Mouse (Mus musculus): Measurements from ENCODE around the gene Caskin1.

DNA sequence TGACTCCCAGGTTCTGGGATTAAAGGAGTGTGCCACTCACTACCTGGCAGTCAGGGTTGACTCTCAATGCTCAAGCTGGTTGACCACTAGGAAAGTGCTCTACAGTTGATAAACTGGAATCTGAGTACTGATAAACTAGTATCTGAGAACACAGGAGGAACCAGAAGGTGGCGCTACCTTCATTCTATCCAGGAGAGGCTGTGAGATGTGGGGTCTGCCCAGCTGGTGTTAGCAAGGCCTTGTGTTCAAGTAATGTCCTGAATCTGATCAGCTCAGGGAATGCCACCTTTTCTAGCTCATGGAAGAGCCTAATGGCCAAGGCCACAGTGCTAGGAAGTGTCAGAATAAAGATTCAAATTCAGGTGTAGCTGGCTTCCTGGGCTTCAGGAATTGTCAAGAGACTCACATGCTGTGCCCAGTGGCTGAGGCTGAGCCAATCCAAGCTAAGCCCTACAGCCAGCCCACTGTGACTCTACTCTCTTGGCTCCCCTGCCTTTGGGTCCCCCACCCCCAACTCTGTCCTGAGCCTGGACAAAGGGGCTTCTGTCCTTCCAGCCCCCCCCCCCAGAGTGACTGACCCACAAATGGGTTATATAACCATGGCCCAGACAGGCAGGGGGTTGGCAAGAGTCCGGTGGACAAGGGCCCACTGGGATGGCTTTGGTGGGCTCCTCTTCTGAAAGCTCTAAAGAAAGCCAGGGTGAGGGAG lies 6.4 kb downstream of the Caskin1 start:
- TF ChIP-seq CTCF (conservative IDR thresholded peaks at IDR 0.05; ENCODE audit: insufficient read depth, insufficient read length, low read depth, low read length) (peak; percentile 57), POLR2A (IDR thresholded peaks at IDR 0.05; ENCODE audit: low read depth, low read length) (no peak)

All from kidney, adult 2 months (tissue).